Mouse (Mus musculus): ENCODE measurements at regions not wholly inside any gene's neighbourhood (a gene's known extent, or its start where the extent isn't known, plus 50 kb on each side); places are given as distances from the start of the nearest gene placed in this dataset.
"Not testable (repeated sequence)": the region's sequence is repeated elsewhere in the genome, so short reads cannot be mapped to it uniquely, and the experiment has no call there.

GRCm38 (mm10) chr12:80055894-80056293, 56.9 kb downstream of the Zfp36l1 start:
- peaks cover 21% of the 10 kb centered on the region for H3K4me1 ChIP-seq (replicated peaks; ENCODE audit: control insufficient read depth, insufficient read depth, low read length)
- 49% methylated on average over 1 of the region's 1 CpGs for WGBS
- H3K36me3 ChIP-seq (ENCODE audit: control insufficient read depth, insufficient read depth); H3K9ac ChIP-seq (ENCODE audit: low read depth, low read length); H3K27me3 ChIP-seq (replicated peaks; ENCODE audit: control insufficient read depth, insufficient read depth, low read length); H3K4me2 ChIP-seq (replicated peaks; ENCODE audit: low read depth); ATAC-seq; H3K4me3 ChIP-seq (ENCODE audit: low read depth, low read length); H3K27ac ChIP-seq (ENCODE audit: low read depth, low read length); H3K9me3 ChIP-seq (ENCODE audit: control insufficient read depth): not testable (repeated sequence)

GRCm38 (mm10) chr12:80055394-80055793, 57.4 kb downstream of the Zfp36l1 start:
- peaks cover 19% of the 10 kb centered on the region for H3K4me1 ChIP-seq (replicated peaks; ENCODE audit: control insufficient read depth, insufficient read depth, low read length)
- H3K36me3 ChIP-seq (ENCODE audit: control insufficient read depth, insufficient read depth) = no peaks in the 10 kb centered on the region
- peak; percentile 75 for ATAC-seq
- no peaks in the 10 kb centered on the region for H3K27me3 ChIP-seq (replicated peaks; ENCODE audit: control insufficient read depth, insufficient read depth, low read length)
- no peak overlapping the region for H3K4me3 ChIP-seq (ENCODE audit: low read depth, low read length)
- H3K27ac ChIP-seq (ENCODE audit: low read depth, low read length) = peak overlapping the region; percentile 66
- H3K4me2 ChIP-seq (replicated peaks; ENCODE audit: low read depth) = no peak overlapping the region
- TF ChIP-seq CTCF (IDR thresholded peaks at IDR 0.05; ENCODE audit: low read depth) = no peak
- 47% methylated on average over 2 of the region's 2 CpGs for WGBS
- H3K9me3 ChIP-seq (ENCODE audit: control insufficient read depth) = no peaks in the 10 kb centered on the region
- H3K9ac ChIP-seq (ENCODE audit: low read depth, low read length) = no peak overlapping the region

GRCm38 (mm10) chr12:80054655-80055037, 58.2 kb downstream of the Zfp36l1 start:
- Histone ChIP-seq H3K27ac (ENCODE audit: low read depth, low read length) (peak overlapping the region; percentile 66), H3K36me3 (ENCODE audit: control insufficient read depth, insufficient read depth) (no peaks in the 10 kb centered on the region), H3K9ac (ENCODE audit: low read depth, low read length) (no peak overlapping the region), H3K4me1 (replicated peaks; ENCODE audit: control insufficient read depth, insufficient read depth, low read length) (peaks cover 15% of the 10 kb centered on the region), H3K9me3 (ENCODE audit: control insufficient read depth) (no peaks in the 10 kb centered on the region), H3K27me3 (replicated peaks; ENCODE audit: control insufficient read depth, insufficient read depth, low read length) (no peaks in the 10 kb centered on the region), H3K4me3 (ENCODE audit: low read depth, low read length) (no peak overlapping the region), H3K4me2 (replicated peaks; ENCODE audit: low read depth) (no peak overlapping the region)
- no peak for TF ChIP-seq CTCF (IDR thresholded peaks at IDR 0.05; ENCODE audit: low read depth)
- no peak for ATAC-seq
- WGBS = 69% methylated on average over 3 of the region's 3 CpGs

- no peak overlapping the region for H3K4me3 ChIP-seq (ENCODE audit: low read depth, low read length)
- ATAC-seq = no peak
- H3K9me3 ChIP-seq (ENCODE audit: control insufficient read depth) = no peaks in the 10 kb centered on the region
- H3K9ac ChIP-seq (ENCODE audit: low read depth, low read length) = no peak overlapping the region
- WGBS = 54% methylated on average over 9 of the region's 9 CpGs
- H3K27ac ChIP-seq (ENCODE audit: low read depth, low read length) = peak overlapping the region; percentile 66
- TF ChIP-seq CTCF (IDR thresholded peaks at IDR 0.05; ENCODE audit: low read depth) = no peak
- H3K27me3 ChIP-seq (replicated peaks; ENCODE audit: control insufficient read depth, insufficient read depth, low read length) = no peaks in the 10 kb centered on the region
- no peak overlapping the region for H3K4me2 ChIP-seq (replicated peaks; ENCODE audit: low read depth)
- H3K36me3 ChIP-seq (ENCODE audit: control insufficient read depth, insufficient read depth) = no peaks in the 10 kb centered on the region
- peaks cover 15% of the 10 kb centered on the region for H3K4me1 ChIP-seq (replicated peaks; ENCODE audit: control insufficient read depth, insufficient read depth, low read length)
Measured at GRCm38 (mm10) chr12:80053902-80054654, 58.7 kb downstream of the Zfp36l1 start.

- Histone ChIP-seq H3K27me3 (replicated peaks; ENCODE audit: control insufficient read depth, insufficient read depth, low read length) (no peaks in the 10 kb centered on the region), H3K4me1 (replicated peaks; ENCODE audit: control insufficient read depth, insufficient read depth, low read length) (0 out of 2 replicates have a peak, but pooled peaks cover 11% of the 10 kb centered on the region), H3K4me2 (replicated peaks; ENCODE audit: low read depth) (no peak overlapping the region), H3K9me3 (ENCODE audit: control insufficient read depth) (no peaks in the 10 kb centered on the region), H3K9ac (ENCODE audit: low read depth, low read length) (no peak overlapping the region), H3K36me3 (ENCODE audit: control insufficient read depth, insufficient read depth) (no peaks in the 10 kb centered on the region), H3K27ac (ENCODE audit: low read depth, low read length) (no peak overlapping the region), H3K4me3 (ENCODE audit: low read depth, low read length) (no peak overlapping the region)
- TF ChIP-seq CTCF (IDR thresholded peaks at IDR 0.05; ENCODE audit: low read depth) = no peak
- no peak for ATAC-seq
- 56% methylated on average over 4 of the region's 4 CpGs for WGBS
Measured at GRCm38 (mm10) chr12:80048215-80048979, 64.4 kb downstream of the Zfp36l1 start.

- 0 out of 2 replicates have a peak overlapping the region, but pooled peaks have one; percentile 13 for H3K9ac ChIP-seq (ENCODE audit: low read depth, low read length)
- 0 out of 2 replicates have a peak, but pooled peaks cover 11% of the 10 kb centered on the region for H3K4me1 ChIP-seq (replicated peaks; ENCODE audit: control insufficient read depth, insufficient read depth, low read length)
- 29% methylated on average over 6 of the region's 6 CpGs for WGBS
- H3K4me2 ChIP-seq (replicated peaks; ENCODE audit: low read depth) = no peak overlapping the region; the same call in 1 of the 2 replicates
- no peak overlapping the region for H3K4me3 ChIP-seq (ENCODE audit: low read depth, low read length)
- H3K9me3 ChIP-seq (ENCODE audit: control insufficient read depth) = no peaks in the 10 kb centered on the region
- TF ChIP-seq CTCF (IDR thresholded peaks at IDR 0.05; ENCODE audit: low read depth) = no peak
- H3K27me3 ChIP-seq (replicated peaks; ENCODE audit: control insufficient read depth, insufficient read depth, low read length) = no peaks in the 10 kb centered on the region
- no peaks in the 10 kb centered on the region for H3K36me3 ChIP-seq (ENCODE audit: control insufficient read depth, insufficient read depth)
- ATAC-seq = peak; percentile 79
- H3K27ac ChIP-seq (ENCODE audit: low read depth, low read length) = peak overlapping the region; percentile 87
Measured at GRCm38 (mm10) chr12:80046625-80047303, 66.0 kb downstream of the Zfp36l1 start.
